Mouse (Mus musculus) MEL (cell line): ENCODE results near the gene Wnt3. TPM values are rescaled to one million over a fixed set of nuclear protein-coding genes. Genes with fewer than 3 reads are reported as not detected.

Source experiments
- DNase-seq: peaks from one replicate; pipeline ENCODE4 v3.0.0; 2011; ENCODE audit warnings: low read depth, low spot score
- H3K27ac ChIP-seq: 2 replicates; pipeline ENCODE4 v1.5.1; 2012; ENCODE audit warnings: low read depth, mild to moderate bottlenecking, control low read depth, low read length, moderate library complexity; ENCODE audit not compliant: control insufficient read depth
- H3K27me3 ChIP-seq, 2 experiments: fragments of 150-350 bp in 1 of 2; sonication (generic) in 1 of 2; 2 replicates each; pipeline ENCODE4 v1.6.1; 2012; ENCODE audit warnings: low read length in 2 of 2, mild to moderate bottlenecking in 2 of 2, improper control_type of control experiment in 1 of 2, moderate library complexity in 1 of 2; ENCODE audit not compliant: insufficient read depth in 2 of 2, control insufficient read depth in 1 of 2
- H3K36me3 ChIP-seq, 2 experiments: 2 replicates each; pipeline ENCODE4 v1.6.1; 2012 to 2014; ENCODE audit warnings: low read length in 2 of 2, improper control_type of control experiment in 1 of 2, inconsistent platforms in 1 of 2, mild to moderate bottlenecking in 1 of 2; ENCODE audit not compliant: insufficient read depth in 2 of 2, control insufficient read depth in 1 of 2
- H3K4me1 ChIP-seq, 2 experiments: fragments of 150-350 bp in 1 of 2; sonication (generic) in 1 of 2; 2 replicates each; pipeline ENCODE4 v1.6.1; 2012; ENCODE audit warnings: low read length in 2 of 2, improper control_type of control experiment in 1 of 2, mild to moderate bottlenecking in 1 of 2; ENCODE audit not compliant: insufficient read depth in 2 of 2, control insufficient read depth in 1 of 2
- H3K4me3 ChIP-seq, 2 experiments: fragments of 150-350 bp in 1 of 2; sonication (generic) in 1 of 2; 2 replicates each; pipeline ENCODE4 v1.5.1; 2012; ENCODE audit warnings: low read depth in 2 of 2, low read length in 2 of 2, mild to moderate bottlenecking in 2 of 2, moderate library complexity in 2 of 2, control low read depth in 1 of 2, improper control_type of control experiment in 1 of 2; ENCODE audit not compliant: control insufficient read depth in 1 of 2, insufficient read depth in 1 of 2
- H3K79me2 ChIP-seq: 2 replicates; pipeline ENCODE4 v1.6.1; 2012; ENCODE audit warnings: mild to moderate bottlenecking, low read length, moderate library complexity; ENCODE audit not compliant: control insufficient read depth, poor library complexity, insufficient read depth
- H3K9ac ChIP-seq: 2 replicates; pipeline ENCODE4 v1.6.1; 2012; ENCODE audit warnings: low read depth, mild to moderate bottlenecking, control low read depth, low read length, moderate library complexity; ENCODE audit not compliant: control insufficient read depth, poor library complexity, severe bottlenecking
- H3K9me3 ChIP-seq: fragments of 150-350 bp; sonication (generic); replicated peaks from 2 replicates; pipeline ENCODE4 v1.6.1; 2012; ENCODE audit warnings: mild to moderate bottlenecking, low read length, improper control_type of control experiment, moderate library complexity; ENCODE audit not compliant: insufficient read depth
- BHLHE40 ChIP-seq: IDR thresholded peaks from 2 replicates; pipeline ENCODE4 v1.6.1; 2012; ENCODE audit warnings: low read depth, mild to moderate bottlenecking, inconsistent platforms, low read length, improper control_type of control experiment, borderline replicate concordance
- CHD1 ChIP-seq: IDR thresholded peaks from 2 replicates; pipeline ENCODE4 v1.6.1; 2012; ENCODE audit warnings: low read depth, mild to moderate bottlenecking, inconsistent platforms, low read length, improper control_type of control experiment
- E2F4 ChIP-seq: IDR thresholded peaks from 2 replicates; pipeline ENCODE4 v1.6.1; 2011; ENCODE audit warnings: low read depth, low read length, improper control_type of control experiment, borderline replicate concordance
- ELF1 ChIP-seq: IDR thresholded peaks from 2 replicates; pipeline ENCODE4 v1.6.1; 2014; ENCODE audit warnings: low read depth, mild to moderate bottlenecking, inconsistent platforms, low read length, improper control_type of control experiment, moderate library complexity
- EP300 ChIP-seq, 2 experiments: IDR thresholded peaks; 2 replicates each; pipeline ENCODE4 v1.6.1; 2011; ENCODE audit warnings: improper control_type of control experiment in 2 of 2, low read length in 2 of 2, low read depth in 1 of 2, mild to moderate bottlenecking in 1 of 2
- ETS1 ChIP-seq: IDR thresholded peaks from 2 replicates; pipeline ENCODE4 v1.6.1; 2012; ENCODE audit warnings: low read depth, mild to moderate bottlenecking, inconsistent platforms, low read length, improper control_type of control experiment, moderate library complexity
- GABPA ChIP-seq: IDR thresholded peaks from 2 replicates; pipeline ENCODE4 v1.6.1; 2012; ENCODE audit warnings: low read depth, mild to moderate bottlenecking, inconsistent platforms, low read length, improper control_type of control experiment, moderate library complexity
- HCFC1 ChIP-seq: IDR thresholded peaks from 2 replicates; pipeline ENCODE4 v1.6.1; 2012; ENCODE audit warnings: low read depth, mild to moderate bottlenecking, inconsistent platforms, low read length, improper control_type of control experiment, moderate library complexity
- JUND ChIP-seq: IDR thresholded peaks from 2 replicates; pipeline ENCODE4 v1.6.1; 2011; ENCODE audit warnings: low read depth, mild to moderate bottlenecking, improper control_type of control experiment, low read length
- KAT2A ChIP-seq: conservative IDR thresholded peaks from 2 replicates; pipeline ENCODE4 v1.6.1; 2012; ENCODE audit warnings: low read depth, low read length, improper control_type of control experiment, inconsistent platforms
- MAX ChIP-seq: IDR thresholded peaks from 2 replicates; pipeline ENCODE4 v1.6.1; 2011; ENCODE audit warnings: low read length, improper control_type of control experiment
- MAZ ChIP-seq: IDR thresholded peaks from 2 replicates; pipeline ENCODE4 v1.6.1; 2012; ENCODE audit warnings: low read depth, mild to moderate bottlenecking, inconsistent platforms, low read length, improper control_type of control experiment
- MXI1 ChIP-seq: IDR thresholded peaks from 2 replicates; pipeline ENCODE4 v1.6.1; 2011; ENCODE audit warnings: mild to moderate bottlenecking, low read depth, low read length, improper control_type of control experiment
- MYB ChIP-seq: IDR thresholded peaks from 2 replicates; pipeline ENCODE4 v1.6.1; 2011; ENCODE audit warnings: mild to moderate bottlenecking, low read depth, low read length, improper control_type of control experiment
- NRF1 ChIP-seq: IDR thresholded peaks from 2 replicates; pipeline ENCODE4 v1.6.1; 2014; ENCODE audit warnings: low read depth, mild to moderate bottlenecking, inconsistent platforms, low read length, improper control_type of control experiment, moderate library complexity; ENCODE audit not compliant: poor library complexity, insufficient read depth, severe bottlenecking
- POLR2A ChIP-seq, 2 experiments: IDR thresholded peaks; 2 replicates each; pipeline ENCODE4 v1.6.1; 2011 to 2012; ENCODE audit warnings: low read length in 2 of 2, mild to moderate bottlenecking in 2 of 2, control low read depth in 1 of 2, improper control_type of control experiment in 1 of 2, low read depth in 1 of 2, moderate library complexity in 1 of 2; ENCODE audit not compliant: control insufficient read depth in 1 of 2, insufficient read depth in 1 of 2, poor library complexity in 1 of 2
- POLR2AphosphoS2 ChIP-seq: IDR thresholded peaks from 2 replicates; pipeline ENCODE4 v1.6.1; 2011; ENCODE audit warnings: low read length, improper control_type of control experiment
- POLR2AphosphoS5 ChIP-seq: IDR thresholded peaks from 2 replicates; pipeline ENCODE4 v1.6.1; 2012; ENCODE audit warnings: low read depth, borderline replicate concordance, mild to moderate bottlenecking, inconsistent platforms, low read length, moderate library complexity, mixed read lengths
- RAD21 ChIP-seq: IDR thresholded peaks from 2 replicates; pipeline ENCODE4 v1.6.1; 2011; ENCODE audit warnings: mild to moderate bottlenecking, low read depth, low read length, improper control_type of control experiment
- SIN3A ChIP-seq: IDR thresholded peaks from 2 replicates; pipeline ENCODE4 v1.6.1; 2012; ENCODE audit warnings: low read length, improper control_type of control experiment, inconsistent platforms
- TAL1 ChIP-seq: IDR thresholded peaks from 2 replicates; pipeline ENCODE4 v1.6.1; 2012; ENCODE audit warnings: mild to moderate bottlenecking, inconsistent platforms, low read length, moderate library complexity, mixed read lengths
- TBP ChIP-seq: IDR thresholded peaks from 2 replicates; pipeline ENCODE4 v1.8.0; 2011; ENCODE audit warnings: low read depth, low read length, improper control_type of control experiment
- TCF12 ChIP-seq: IDR thresholded peaks from 2 replicates; pipeline ENCODE4 v1.6.1; 2014; ENCODE audit warnings: low read depth, mild to moderate bottlenecking, inconsistent platforms, low read length, improper control_type of control experiment, moderate library complexity
- UBTF ChIP-seq: IDR thresholded peaks from 2 replicates; pipeline ENCODE4 v1.6.1; 2012; ENCODE audit warnings: low read depth, mild to moderate bottlenecking, inconsistent platforms, low read length, improper control_type of control experiment, moderate library complexity, borderline replicate concordance; ENCODE audit not compliant: insufficient read depth
- USF1 ChIP-seq: IDR thresholded peaks from 2 replicates; pipeline ENCODE4 v1.6.1; 2014; ENCODE audit warnings: low read depth, mild to moderate bottlenecking, inconsistent platforms, low read length, improper control_type of control experiment, moderate library complexity
- USF2 ChIP-seq, 2 experiments: IDR thresholded peaks; 2 replicates each; pipeline ENCODE4 v1.6.1; 2011 to 2012; ENCODE audit warnings: improper control_type of control experiment in 2 of 2, low read length in 2 of 2, borderline replicate concordance in 1 of 2, inconsistent platforms in 1 of 2, low read depth in 1 of 2, mild to moderate bottlenecking in 1 of 2; ENCODE audit not compliant: insufficient read depth in 1 of 2
- ZKSCAN1 ChIP-seq: IDR thresholded peaks from 2 replicates; pipeline ENCODE4 v1.6.1; 2012; ENCODE audit warnings: low read depth, mild to moderate bottlenecking, inconsistent platforms, low read length, improper control_type of control experiment, moderate library complexity
- ZMIZ1 ChIP-seq: IDR thresholded peaks from 2 replicates; pipeline ENCODE4 v1.6.1; 2012; ENCODE audit warnings: low read depth, mild to moderate bottlenecking, inconsistent platforms, low read length, improper control_type of control experiment, moderate library complexity
- ZNF384 ChIP-seq: IDR thresholded peaks from 2 replicates; pipeline ENCODE4 v1.6.1; 2012; ENCODE audit warnings: low read depth, mild to moderate bottlenecking, inconsistent platforms, low read length, improper control_type of control experiment
- polyA plus RNA-seq, 2 experiments: library from polyadenylated mRNA; stranded (reverse) in 1 of 2; unstranded in 1 of 2; fragments of >175 nt in 1 of 2; fragments of >200 nt in 1 of 2; gene quantifications; 2 replicates each; pipeline versions ENCODE4 v1.2.1 to v1.2.4; 2012; ENCODE audit warnings: low replicate concordance in 2 of 2, low read depth in 1 of 2; ENCODE audit not compliant: insufficient read length in 2 of 2, insufficient read depth in 1 of 2, missing spikeins in 1 of 2
- total RNA-seq: library from RNA; depleted of rRNA; stranded (reverse); fragments of 300-350 nt; gene quantifications from 2 replicates; pipeline ENCODE4 v1.2.3, GENCODE M21; 2012

The Wnt3 gene
- total and polyA plus RNA-seq, 3 experiments: not detected

DNA sequence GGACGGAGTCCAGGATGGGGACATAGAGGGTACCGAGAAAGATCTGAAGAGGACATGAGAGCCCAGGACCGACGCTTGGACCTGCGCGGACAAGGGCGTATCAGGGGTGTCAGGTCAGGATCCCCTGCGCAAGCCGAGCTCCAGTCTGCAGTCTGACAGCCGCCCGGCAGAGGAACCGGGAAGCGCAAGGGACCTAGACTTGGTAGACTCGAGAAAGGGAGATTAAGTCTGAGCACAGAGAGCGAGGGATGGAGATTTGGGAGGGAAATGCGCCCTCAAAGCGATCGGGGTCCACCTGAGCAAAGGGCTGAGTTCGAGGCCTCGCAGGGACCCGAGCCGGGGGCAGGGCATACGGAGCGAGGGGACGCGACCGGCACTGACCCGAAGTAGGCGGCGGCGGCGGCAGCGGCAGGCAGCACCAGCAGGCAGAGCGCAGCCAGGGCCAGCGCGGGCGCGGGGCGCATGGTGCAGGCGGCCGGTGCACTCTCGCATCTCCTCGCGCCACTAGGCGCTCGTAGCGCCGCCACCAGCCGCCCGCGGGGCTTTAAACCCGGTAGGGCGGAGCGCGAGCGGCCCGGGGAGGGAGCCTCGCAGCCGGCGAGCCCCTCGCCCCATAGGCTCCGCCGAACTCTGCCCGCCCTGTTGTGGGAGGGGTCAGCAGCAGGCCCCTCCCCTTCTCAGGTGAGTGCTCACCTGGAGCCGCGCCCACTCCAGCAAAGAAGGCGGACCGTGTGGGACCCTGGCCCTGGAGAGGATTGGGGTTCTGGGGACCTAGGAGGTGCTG lies 24.5 kb upstream of the Wnt3 start, which contains the start of gene Wnt9b:
Gene Wnt9b, minus strand, starts transcription at position 516 of the 784 bp plus-strand sequence.
- TF ChIP-seq USF2 (IDR thresholded peaks at IDR 0.05; ENCODE audit: borderline replicate concordance in 1 of 2, insufficient read depth in 1 of 2, low read depth in 1 of 2, low read length in 2 of 2): no peak
- TF ChIP-seq MAX: no peak
- TF ChIP-seq EP300 (IDR thresholded peaks at IDR 0.05; ENCODE audit: low read depth in 1 of 2, low read length in 2 of 2): no peak
- TF ChIP-seq HCFC1: no peak
- TF ChIP-seq JUND: no peak
- no peak for TF ChIP-seq NRF1
- no peak for TF ChIP-seq POLR2AphosphoS5
- no peak for TF ChIP-seq TCF12
- no peak for TF ChIP-seq MXI1
- no peak for TF ChIP-seq GABPA
- no peak for TF ChIP-seq POLR2A (IDR thresholded peaks at IDR 0.05; ENCODE audit: control insufficient read depth in 1 of 2, insufficient read depth in 1 of 2, low read depth in 1 of 2, low read length in 2 of 2, poor library complexity in 1 of 2)
- no peak for TF ChIP-seq BHLHE40
- TF ChIP-seq MYB: no peak
- TF ChIP-seq MAZ: no peak
- no peak for TF ChIP-seq TBP
- TF ChIP-seq KAT2A: no peak
- no peak for TF ChIP-seq CHD1
- no peak for TF ChIP-seq E2F4
- no peak for TF ChIP-seq ZKSCAN1
- TF ChIP-seq, all 39 proteins: peak for 0

DNA sequence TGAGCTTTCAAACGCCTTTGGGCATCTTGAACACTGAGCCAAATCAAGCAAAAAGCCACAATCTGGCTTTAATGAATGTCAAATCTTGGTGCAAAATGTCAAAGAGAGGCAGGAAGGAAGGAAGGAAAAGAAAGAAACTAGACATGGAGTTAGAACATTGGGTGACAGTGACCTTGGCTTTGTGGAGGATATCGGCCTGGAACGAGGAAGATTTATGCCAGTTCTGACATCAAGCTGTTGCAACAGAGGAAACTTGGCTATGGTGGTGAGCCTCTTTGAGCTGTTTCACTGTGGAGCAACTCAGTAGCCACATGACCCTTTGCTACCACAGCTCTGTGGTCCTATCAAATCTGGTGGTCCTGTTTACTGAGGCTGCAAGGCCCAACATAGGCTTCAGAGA lies 23.3 kb upstream of the Wnt3 start:
- Histone ChIP-seq H3K9ac (no peak overlapping the region), H3K27me3 (peaks cover 0 to 3% of the 10 kb centered on the region in 2 experiments; a peak in 2 of 4 replicates), H3K4me1 (no peaks in the 10 kb centered on the region), H3K27ac (no peak overlapping the region), H3K36me3 (no peaks in the 10 kb centered on the region), H3K79me2 (no peaks in the 10 kb centered on the region; the same call in 1 of the 2 replicates), H3K4me3 (no peak overlapping the region), H3K9me3 (no peaks in the 10 kb centered on the region)
- DNase-seq: no peak
- TF ChIP-seq RAD21 (no peak), HCFC1 (no peak), POLR2AphosphoS2 (no peak), ZMIZ1 (no peak), UBTF (no peak), USF1 (no peak), TBP (no peak), ZNF384 (no peak), CHD1 (no peak), ELF1 (no peak), MXI1 (no peak), TAL1 (no peak), SIN3A (no peak), KAT2A (no peak), NRF1 (no peak), USF2 (IDR thresholded peaks at IDR 0.05; ENCODE audit: borderline replicate concordance in 1 of 2, insufficient read depth in 1 of 2, low read depth in 1 of 2, low read length in 2 of 2) (no peak), ETS1 (no peak)

More for the DNA sequence above, 24.5 kb upstream of the Wnt3 start, which contains the start of gene Wnt9b:
- H3K4me3 ChIP-seq: no peak within 1 kb of the TSS
- H3K9me3 ChIP-seq: no peaks in the 10 kb centered on the region
- no peak within 1 kb of the TSS for H3K9ac ChIP-seq
- no peak for DNase-seq
- no peaks in the 10 kb centered on the region for H3K4me1 ChIP-seq
- no peaks in the 10 kb centered on the region for H3K36me3 ChIP-seq
- H3K27me3 ChIP-seq: peaks cover 0 to 3% of the 10 kb centered on the region in 2 experiments; a peak in 2 of 4 replicates
- H3K27ac ChIP-seq: no peak within 1 kb of the TSS
- no peaks in the 10 kb centered on the region; the same call in 1 of the 2 replicates for H3K79me2 ChIP-seq
